Mouse (Mus musculus) adrenal gland (tissue): Measurements from ENCODE around the gene Dstyk.

Experiments
- intact Hi-C: fragments of 180-260 bp; cut with DNase I; formaldehyde crosslinking; loops from one replicate; pipeline ENCODE4 v1.15.1; 2025
- long read RNA-seq, 2 experiments: library from polyadenylated mRNA; unstranded; transcript quantifications; one replicate each; pipeline ENCODE4 v2.0.0; 2020; ENCODE audit warnings: borderline replicate concordance in 1 of 2; ENCODE audit not compliant: insufficient replicate concordance in 1 of 2

Gene Dstyk
- long read RNA-seq, experiment 1, full-length matches to known transcripts = 3 of 7 reads
- long read RNA-seq, experiment 1, partial matches to known transcripts = 0 of 7 reads
- long read RNA-seq, experiment 1, other reads (novel, unspliced or antisense) = 4 of 7 reads
- long read RNA-seq, experiment 2, full-length matches to known transcripts = 1 of 11 reads
- long read RNA-seq, experiment 2, partial matches to known transcripts = 2 of 11 reads
- long read RNA-seq, experiment 2, other reads (novel, unspliced or antisense) = 8 of 11 reads

DNA sequence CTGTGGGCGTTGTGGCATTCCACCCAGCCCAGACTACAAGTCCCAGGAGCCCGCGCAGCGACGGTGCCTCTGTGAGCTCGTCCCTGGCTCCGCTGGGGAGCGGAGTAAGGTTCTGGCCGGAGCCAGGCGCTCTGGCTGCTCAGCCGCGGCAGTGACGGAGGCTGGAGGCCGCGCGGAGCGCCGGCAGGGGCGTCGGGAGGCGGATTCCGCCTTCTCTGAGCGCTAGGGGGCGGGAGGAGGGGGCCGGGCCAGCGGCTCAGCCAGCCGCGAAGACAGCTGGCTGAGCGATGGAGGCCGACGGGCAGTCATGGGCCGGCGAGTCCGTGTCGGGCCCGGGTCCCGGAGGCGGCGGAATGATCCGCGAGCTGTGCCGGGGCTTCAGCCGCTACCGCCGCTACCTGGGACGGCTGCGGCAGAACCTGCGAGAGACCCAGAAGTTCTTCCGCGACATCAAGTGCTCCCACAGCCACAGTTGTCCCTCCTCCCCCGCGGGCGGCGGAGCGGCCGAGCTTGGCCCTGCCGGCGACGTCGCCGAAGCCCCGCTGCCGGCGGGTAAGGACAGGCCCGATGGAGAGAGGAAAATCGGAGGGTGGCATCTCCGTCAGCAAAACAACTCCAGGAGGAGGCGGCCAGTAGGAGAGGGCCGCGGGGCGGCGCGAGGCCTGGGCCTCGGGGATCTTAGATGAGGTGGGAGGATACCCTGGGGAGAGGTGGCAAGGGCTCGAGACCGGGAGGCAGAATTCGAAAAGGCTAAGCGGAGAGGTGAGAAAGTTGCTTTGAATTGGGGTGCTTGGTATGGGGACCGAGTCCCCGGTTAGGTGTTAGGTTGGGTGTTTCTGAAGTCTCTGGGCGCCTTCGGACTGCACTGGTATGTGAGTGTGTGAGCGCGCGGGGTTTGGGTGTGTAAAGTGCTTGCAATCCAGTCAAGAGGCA, at the start of gene Dstyk:
Dstyk (plus strand) TSS at position 237 of the 933 bp plus-strand sequence.
- intact Hi-C loops = no loop called here

DNA sequence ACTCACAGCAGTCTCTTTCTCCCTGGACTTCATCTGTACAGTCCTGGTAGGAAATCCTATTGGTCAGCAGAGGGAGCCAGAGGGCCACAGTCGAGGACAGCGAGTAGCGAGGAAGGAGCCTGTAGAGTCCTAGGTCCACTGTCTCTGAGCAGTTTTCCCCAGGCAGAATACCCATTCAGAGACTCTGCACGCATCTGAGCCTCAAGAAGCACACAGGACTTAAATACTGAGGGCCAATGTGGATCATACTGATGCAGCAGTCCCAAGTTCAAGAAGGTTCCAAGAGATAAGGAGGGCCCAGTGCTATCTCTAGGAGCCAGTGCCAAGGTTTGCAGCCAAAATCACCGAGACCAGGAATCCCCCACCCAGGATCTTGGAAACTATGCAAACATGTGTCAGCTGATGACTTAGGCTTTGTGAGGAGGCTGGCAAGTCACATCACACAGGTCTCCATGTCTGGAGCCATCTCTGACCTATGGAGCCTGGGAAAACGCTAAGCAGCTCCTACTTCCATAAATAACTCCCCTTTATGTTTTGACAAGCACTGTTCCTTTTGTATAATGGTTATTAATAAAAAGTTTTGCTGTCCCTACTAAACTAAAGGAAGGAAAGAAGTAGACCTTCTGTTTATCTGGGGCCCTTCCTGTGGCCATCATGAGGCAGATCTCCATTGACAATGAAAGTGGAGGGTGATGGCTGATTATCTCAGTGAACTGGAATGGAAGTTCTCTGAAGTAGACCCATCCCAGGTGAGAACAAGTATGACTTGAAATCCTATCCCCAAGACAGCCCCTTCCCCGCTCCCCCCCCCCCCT, 49.5 kb upstream of the Dstyk start:
- intact Hi-C loops = loop anchor here (1.0 to 5.0 kb wide), 3 partner anchors 109 to 224 kb away; partner anchors contain the start of gene Rbbp5

DNA sequence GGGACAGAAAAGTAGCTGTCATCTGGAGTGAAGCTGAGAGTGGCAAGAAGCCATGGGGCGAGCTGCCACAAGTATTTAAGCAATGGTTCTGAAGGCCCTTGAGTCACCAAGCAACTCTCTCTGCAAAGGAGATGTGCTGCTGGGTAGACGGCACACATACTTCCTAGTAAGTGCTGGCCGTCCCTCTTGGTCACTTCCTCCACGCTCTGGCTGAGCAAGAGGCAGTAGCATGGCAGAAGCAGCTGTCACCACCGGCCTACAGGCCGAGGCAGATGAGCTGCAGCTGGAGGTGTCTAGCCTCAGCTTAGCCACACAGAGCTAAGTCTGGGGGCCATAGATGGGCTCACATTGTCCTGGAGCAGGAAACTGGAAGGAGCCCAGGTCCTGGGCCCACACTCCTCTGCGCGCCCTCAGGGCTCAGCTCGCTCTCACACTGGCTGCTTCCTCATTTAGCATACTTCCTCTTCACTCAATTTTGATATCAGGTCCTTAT, 46.6 kb upstream of the Dstyk start:
- intact Hi-C loops = loop anchor here (2.0 kb wide), 1 partner anchor 20 kb away; the partner anchor contains the start of gene Tmcc2

DNA sequence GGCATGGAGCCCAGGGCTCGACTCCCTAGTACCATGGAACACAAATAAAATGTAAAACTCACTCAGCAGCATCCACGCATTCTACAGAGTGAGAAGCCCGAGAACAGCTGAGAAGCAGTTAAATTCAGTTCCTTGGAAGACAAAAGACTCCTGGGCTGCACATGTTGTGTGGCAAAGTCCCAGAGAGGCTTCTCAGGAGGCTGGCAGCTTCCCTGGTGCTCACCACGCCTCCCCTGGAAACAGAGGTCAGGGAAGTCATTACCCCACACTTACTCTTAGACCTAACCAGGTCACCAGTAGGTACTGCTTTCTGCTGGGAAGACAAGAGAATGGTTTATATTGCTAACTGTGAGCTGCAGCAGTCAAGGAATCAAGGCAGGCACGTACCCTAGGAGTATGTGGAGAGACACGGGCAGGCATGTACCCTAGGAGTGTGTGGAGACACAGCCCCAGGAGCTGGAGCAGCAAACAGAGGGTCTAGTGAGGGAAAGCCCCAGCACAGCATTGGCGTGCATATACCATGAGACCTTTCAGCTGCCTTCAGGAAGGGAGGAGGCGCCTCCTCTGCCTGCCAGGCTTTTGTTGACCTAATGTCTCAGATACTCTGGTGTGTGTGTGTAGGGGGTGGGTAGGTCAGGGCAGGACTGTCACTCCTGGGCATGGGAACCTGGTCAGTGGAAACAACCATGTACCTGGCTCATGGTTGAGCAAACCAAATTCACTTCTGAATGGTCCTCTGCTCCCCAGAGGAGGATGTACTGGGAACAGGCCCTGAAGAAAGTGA, 45.9 kb upstream of the Dstyk start:
- intact Hi-C loops = loop anchor here (2.0 kb wide), 1 partner anchor 19 kb away; the partner anchor contains the start of gene Tmcc2

DNA sequence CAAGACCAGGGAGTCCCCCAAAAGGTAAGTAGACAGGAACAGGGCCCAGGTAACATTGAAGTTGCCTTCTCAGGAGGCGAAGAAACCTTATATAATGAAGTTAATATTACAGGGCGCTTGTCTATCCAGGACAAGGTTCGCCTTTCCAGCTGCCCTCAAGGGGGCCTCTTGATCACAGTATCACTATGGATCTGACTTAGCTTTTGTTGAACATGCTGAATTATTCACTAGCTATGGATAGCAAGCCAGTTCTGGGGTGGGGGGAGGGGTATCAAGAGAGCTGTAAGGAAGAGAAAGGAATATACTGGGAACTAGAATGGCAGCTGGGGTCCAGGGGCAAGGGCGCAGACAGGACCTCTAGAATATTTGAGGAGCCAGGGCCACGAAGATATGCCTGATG, 45.0 kb upstream of the Dstyk start:
- intact Hi-C loops = no loop called here

DNA sequence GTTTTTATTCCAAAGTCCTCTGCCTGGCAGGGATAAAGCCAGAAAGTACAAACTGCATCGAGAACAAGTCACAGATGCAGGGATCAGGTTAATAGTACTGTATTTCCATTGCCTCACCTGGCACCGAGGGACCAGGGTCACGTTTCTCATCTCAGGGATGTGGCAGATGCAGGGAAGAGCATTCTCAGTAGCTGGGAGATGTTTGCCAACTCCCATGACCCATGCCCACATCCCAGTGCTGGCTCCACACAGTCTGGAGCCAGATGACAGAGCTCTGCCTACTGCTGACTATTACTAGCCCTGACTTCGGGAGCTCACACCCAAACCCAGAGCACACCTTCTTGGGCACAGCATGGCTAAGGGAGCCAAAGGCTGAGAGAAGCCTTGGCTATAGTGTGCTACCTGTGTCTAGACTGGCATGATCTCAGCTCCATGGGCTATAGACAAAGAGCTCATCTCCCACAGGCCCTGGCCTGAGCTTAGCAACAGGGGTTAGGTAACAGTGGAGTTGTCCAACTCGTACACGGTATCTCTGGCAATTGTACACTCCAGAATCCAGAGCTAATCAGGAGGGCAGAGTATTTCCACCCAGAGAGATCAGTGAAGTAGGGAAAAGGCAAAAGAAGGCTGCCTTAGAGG, 44.3 kb upstream of the Dstyk start:
- intact Hi-C loops = no loop called here

DNA sequence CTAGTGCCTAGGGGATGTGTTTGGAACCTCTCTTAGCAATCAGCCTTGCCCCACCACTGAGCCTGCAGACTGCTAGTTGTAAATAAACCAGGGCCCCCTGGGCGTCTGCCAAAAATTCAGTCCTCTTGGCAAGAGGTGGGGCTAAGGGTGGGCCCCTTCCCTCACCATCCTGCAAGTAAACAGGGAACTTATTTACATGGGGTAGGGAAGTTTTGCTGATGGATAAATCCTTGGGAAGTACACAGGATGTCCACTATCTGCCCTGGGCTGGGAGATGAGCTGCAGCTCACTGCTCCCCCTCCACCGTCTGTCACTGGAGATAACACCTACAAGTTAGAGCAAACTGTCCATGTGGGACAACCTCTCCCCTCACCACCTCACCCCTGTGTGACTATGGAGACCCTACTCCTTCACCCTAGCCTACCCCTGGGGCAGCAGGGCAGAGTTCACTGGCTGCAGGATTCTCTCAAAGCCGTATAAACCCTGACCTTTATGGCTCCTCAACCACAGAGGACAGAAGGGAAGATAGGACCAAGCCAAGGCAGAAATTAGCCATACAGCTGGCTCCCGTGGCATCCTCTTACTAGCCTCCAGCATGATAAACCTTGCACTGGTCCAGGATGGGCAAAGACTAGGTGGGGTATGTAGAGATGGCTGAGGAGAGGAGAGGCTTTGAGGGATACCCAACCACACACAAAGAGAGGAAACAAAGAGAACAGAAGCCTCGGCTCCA, 43.0 kb upstream of the Dstyk start:
- intact Hi-C loops = no loop called here

DNA sequence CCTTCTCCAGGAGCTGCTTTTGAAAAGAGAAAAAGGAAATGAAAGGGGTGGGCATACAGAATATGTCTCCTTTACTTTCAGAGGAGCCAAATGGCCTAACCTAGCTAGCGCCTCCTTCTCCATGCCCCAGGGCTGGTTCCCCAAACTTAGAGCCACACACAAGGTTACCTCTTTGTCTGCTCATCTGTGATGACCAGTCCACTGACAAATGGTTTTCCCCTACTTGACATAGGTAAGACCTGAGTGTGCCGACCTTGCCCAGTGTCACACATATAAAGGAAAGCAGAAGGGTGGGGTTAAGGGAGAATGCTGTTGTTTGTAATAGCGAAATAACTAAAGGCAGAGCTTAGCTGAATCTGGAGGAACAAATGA, 42.5 kb upstream of the Dstyk start:
- intact Hi-C loops = no loop called here

DNA sequence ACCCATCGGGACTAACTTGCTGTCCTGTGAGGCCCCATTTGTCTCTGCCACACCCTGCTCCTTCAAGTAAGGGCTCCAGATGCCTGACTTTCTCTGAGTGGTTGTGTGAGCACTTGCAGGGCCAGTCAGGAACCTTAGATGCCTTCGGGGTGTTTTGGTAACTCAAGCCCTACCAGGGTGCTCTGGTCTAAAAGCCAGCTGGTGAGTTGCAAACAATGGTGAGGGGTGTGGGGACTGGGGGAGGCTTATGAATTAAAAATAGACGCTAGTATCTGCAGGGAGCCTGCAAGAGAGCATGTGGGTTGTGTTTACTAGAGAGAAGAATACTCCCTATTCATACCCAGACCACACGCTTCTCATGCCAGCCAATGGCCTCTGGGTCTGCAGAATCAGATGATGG, 42.1 kb upstream of the Dstyk start:
- intact Hi-C loops = no loop called here

DNA sequence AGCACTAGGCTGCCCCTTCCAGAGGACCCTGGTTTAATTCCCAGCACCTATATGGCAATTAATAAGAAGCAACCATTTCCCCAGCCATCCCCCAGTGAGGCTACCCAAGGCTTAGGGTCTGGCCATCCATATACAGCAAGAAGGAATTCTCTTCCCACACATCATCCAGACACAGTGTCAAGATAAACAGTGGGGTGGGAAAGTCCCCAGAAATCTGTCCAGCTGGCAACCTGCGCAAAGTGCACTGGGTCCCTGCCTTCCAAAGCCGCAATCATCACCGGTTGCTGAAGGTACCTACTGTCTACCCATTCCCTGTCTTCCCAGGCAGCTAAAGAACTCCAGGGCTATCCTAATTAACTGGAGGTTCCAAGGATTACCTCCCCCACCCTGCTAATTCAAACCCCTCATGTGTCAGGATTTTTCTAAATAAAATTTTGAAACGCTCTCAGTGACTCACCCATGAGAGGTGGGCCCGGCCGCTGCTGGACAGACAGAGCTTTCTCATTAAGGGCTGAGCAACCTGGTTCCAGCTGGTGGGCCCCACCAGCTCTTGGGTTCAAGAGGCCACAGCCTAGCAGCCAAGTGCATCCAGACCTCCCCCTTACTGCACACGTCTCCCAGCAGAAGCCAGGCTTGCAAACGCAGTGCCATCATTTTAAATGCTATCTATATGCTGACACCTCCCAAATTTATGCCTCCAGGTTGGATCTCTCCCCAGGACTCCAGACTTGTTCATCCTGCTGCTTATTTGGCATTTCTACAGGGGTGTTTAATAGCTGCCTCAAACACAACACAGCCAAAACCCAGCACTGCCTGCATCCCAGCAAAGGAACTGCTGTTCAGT, 40.9 kb upstream of the Dstyk start:
- intact Hi-C loops = no loop called here

DNA sequence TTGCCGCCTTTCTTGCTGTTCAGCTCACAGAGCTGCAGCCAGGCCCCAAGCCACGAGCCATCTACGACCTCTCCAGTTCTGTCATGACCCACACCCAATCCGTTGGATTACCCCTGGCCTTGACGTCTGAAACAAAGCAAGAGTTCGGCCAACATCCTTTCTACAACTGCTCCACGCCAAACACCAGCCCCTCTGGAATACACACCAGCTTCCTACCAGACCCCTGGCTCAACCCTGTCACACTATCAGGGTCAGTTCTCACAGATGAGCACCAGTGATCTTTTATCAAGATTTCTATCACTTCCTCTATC, 40.3 kb upstream of the Dstyk start:
- intact Hi-C loops = no loop called here

DNA sequence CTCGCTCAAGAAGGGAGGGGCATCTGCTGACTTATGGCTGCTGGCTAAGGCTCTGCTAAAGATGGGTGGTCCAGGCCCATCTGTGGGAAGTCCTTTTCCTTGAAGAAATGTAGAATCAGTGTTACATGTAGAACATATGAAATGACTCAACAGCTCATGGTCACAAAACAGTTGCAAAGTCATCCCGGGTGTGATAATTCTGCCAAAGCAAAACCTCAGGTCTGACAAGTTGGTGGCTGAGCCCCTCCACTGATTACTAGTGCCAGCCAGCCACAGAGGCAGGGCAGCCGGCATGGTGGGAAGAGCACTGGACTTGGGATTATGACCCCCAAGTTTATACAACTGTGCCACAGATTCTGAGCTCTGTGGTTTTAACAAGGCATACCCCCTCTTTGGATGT, 39.5 kb upstream of the Dstyk start:
- intact Hi-C loops = no loop called here

DNA sequence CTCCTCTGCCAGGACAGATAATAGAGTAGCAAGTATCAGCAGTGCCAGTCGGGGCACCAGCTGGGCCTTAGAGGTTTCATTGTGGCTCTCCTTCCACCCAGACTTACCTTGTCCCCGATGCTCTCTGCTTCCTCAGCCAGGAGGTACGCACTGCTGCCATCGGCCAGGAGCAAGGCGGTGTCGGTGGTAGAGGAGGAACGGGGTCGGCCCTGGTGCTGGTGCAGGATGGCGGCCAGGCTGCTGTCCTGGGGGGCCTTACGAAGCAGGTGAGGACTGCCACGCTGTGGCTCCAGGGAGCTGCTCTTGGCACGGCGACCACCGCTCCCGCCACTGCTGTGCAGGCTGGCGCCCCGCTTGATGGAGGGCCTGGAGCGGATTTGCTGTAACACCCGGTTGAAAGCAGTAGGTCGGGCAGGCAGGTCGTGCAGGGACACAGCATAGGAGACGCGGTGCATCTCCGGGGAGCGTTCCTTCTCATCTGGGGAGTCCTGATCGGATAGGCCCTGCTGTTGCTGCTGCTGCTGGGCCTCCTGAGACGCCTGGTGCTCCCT, 36.7 kb upstream of the Dstyk start:
- intact Hi-C loops = no loop called here

DNA sequence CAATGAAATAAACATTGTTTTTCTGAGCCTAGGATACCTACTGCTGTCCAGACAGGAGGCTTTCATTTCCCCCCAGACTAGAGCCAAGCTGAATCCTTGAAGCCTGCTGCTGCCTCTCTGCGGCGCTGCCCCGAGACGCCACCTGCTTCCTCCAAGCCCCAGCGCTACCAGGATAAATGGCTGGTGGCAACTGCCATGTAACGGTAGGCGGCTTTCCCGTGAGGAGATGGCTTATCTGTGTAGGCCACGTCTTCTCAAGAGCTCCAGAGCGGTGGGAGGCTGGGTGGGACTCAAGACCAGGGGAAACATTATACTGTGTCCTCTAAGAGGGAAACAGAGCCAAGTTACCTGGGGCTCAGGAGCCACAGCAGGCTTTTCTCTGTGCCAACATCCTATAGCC, 35.4 kb upstream of the Dstyk start:
- intact Hi-C loops = no loop called here

DNA sequence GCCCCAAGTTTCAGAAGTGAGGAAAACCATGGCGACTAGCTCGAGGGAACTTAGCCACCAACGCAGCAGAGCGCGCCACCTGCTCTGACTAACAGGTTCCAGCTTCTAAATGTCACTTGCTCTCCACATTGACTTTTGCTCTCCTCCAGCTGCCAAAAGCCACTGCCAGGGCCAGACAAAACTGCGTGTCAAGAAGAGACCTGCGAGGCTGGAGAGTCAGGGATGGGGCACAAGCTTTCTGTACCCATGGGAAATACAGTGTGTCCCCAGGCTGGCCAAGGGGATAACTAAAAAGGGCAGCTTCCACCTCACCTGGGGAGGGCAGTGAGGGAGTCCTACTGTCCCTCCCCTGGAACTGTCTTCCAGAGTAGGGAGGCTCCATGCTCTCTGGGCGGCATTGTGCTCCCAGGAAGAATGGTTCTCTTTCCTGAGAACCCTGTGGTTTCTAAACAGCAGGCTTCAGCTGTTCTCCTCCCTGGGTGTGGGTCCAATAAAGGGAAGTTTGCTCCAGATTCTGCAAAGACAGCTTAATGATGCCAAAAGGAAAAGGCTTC, 33.3 kb upstream of the Dstyk start:
- intact Hi-C loops = no loop called here

DNA sequence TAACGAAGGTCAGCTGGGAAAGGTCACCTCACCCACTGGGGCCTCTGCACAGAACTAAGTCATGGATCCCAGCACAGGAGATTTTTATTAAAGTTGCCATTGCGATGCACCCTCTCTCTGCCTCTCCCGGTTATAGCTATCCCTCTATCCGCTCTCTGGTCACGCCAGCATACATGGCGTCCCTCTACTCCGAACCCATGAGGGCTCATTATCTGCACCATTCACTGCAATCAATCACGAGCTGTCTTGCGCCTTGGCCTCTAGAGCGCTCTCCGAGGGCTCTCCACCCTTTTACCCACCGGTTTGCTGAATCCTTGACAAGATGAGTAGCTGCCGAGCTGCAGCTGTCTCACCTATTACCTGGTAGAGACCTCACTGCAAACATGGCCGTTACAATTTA, 32.1 kb upstream of the Dstyk start:
- intact Hi-C loops = no loop called here

DNA sequence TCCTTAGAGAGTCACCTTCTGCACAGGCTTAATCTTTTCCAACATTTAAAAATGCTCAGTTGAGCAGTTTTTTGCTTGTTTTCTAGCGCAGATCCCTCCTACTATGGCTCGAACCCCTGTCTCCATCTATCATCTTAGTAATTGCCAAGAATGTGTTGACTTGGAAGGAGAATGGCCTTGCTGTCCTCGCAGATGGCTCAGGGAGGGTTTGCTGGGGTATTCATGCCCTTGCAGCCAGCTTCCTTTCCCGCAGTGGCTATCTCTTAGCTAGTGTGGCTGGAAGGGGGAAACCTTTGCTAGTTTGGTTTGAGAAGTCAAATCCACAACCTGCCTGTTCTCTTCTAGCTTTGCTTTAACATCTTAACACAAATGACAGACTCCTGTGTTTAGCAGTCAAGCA, 31.6 kb upstream of the Dstyk start:
- intact Hi-C loops = no loop called here

DNA sequence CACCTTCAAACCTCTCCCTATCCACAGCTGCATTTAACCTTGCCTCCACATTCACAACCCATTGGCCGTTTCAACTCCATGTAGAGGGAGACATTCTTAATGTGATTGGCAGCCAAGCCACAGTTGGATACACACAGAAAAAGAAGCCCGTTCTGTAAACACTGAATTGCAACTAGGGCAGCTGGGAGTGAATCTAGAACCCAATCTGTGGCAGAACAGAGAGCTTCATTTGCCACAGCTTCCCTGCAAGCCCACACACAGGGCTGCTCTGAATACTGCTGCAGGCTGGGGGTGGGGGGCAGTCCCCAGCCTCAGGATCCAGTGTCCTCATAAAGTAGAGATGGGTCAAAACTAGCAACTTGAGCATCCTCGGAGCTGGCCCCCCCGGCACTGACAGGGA, 31.1 kb upstream of the Dstyk start:
- intact Hi-C loops = no loop called here
